Mouse (Mus musculus): ENCODE data around the gene 2810408A11Rik.
A peak's percentile ranks its signal among the peaks of the same experiment; 100 is the strongest.

The 2810408A11Rik gene

DNA sequence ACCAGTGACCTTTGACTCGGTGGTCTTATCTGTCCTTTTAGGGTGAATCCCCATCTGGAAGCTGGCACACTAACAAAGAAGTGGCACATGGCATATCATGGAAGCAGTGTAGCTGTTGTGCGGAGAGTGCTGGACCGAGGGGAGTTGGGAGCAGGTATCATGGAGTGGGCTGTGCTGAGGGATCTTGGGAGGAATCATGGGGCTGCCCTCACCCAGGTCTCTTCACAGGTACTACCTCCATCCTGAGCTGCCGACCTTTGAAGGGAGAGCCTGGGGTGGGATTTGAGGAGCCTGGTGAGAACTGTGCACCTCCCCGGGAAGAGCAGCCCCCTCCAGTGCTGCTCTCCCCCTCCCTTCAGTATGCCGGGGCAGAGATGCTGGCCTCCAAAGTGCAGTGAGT lies 10.9 kb upstream of the 2810408A11Rik start:
- no peak for DNase-seq

DNA sequence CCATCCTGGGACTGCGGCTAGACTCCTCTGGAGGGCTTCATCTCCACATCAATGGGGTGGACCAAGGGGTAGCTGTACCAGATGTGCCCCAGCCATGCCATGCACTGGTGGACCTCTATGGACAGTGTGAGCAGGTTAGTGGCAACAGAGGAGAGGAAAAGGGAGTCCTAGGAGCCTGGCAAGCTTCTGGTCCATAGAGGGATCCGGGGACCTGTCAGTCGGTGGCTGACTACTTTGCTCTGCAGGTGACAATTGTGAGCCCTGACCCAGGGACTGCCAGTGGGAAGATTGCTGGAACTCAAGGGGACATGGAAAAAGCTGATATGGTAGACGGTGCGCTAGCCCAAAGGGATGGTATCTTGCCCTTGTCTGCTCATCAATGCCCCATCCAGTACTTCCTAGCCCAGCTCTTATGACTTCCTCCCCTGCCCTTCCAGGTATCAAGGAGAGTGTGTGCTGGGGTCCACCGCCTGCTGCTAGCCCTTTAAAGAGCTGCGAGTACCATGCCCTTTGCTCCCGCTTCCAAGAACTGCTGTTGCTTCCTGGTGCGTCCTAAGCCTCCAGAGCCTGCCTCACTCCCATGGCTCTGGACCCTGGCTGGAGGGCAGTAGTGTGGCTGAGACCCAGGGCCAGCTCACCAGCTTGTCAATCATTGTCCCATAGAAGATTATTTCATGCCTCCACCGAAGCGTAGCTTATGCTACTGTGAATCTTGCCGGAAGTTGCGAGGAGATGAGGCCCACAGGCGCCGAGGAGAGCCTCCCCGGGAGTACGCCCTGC lies 10.2 kb upstream of the 2810408A11Rik start:
- no peak for DNase-seq

DNA sequence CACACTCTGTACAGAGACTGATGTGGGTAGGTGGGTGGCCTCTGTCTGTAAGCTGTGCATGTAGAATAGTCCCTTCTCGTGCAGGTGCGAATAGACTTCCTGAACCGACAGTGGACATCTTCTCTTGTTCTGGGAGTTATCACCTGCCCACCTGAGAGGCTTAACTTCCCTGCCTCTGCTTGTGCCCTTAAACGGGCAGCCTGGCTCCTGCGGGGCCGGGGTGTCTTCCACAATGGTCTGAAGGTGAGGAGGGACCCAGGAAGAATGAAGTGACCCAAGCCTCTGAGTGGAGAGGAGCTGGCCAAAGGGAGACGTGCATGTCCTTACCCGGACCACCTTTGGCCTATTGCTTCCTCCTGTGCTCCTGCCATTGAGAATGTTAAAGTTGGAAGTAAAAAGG lies 9.4 kb upstream of the 2810408A11Rik start:
- no peak for DNase-seq

DNA sequence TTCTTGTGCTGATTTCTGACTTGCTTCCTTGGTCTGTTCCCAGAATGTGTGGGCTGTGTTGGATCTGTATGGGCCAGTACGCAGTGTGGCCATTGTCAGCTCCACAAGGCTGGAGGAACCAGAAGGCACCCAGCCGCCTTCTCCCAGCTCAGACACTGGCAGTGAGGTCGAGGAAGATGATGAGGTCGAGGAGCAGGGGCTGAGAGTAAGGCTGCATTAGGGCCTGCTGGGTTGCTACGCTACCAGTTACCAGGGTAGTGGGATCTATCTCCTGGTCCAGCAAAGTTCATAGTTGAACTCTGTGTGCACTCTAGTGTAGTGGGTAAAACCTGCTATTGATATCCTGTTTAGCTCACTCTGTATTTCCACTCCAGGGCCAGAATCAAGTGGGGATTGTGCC lies 8.4 kb upstream of the 2810408A11Rik start:
- no peak for DNase-seq

DNA sequence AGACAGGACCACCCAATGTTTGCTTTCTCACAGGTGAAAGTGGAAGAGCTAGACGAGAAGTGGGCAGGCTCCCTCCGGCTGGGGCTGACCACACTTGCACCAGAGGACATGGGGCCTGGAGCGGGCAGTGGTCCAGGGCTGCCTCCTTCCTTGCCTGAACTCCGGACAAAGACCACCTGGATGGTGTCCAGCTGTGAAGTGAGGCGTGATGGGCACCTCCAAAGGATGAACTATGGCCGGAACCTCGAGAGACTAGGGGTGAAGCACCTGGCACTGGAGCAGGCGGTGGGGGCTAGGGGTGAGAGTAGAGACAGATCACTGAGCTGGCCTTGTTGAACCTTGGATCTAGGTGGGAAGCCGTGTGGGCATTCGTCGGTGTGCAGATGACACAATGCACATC lies 7.9 kb upstream of the 2810408A11Rik start:
- DNase-seq, result no peak

DNA sequence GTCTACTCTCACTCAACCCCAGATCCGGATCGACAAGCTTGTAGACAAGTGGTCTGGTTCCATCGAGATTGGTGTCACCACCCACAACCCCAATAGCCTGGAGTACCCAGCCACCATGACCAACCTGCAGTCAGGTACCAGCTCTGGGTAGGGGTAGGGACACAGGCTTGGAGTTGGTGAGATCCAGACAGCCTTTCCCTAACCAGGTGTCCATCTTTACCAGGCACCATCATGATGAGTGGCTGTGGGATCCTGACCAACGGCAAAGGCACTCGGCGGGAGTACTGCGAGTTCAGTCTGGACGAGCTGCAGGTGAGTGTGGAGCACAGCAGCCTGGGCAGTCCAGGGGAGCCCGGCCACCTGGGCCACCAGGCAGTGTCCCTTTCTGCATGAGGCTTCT lies 3.5 kb upstream of the 2810408A11Rik start:
- DNase-seq, result no peak

DNA sequence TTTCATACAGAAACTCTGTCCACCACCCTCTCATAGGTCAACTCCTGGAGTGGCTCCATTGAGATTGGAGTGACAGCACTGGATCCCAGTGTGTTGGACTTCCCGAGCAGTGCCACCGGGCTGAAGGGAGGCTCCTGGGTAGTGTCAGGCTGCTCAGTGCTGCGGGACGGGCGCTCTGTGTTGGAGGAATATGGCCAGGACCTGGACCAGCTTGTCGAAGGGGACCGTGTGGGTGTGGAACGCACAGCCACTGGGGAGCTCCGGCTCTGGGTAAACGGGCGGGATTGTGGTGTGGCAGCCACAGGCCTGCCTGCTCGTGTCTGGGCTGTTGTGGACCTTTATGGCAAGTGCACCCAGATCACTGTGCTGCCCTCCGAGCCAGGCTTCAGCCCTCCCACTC lies 2.2 kb upstream of the 2810408A11Rik start:
- DNase-seq, result no peak

DNA sequence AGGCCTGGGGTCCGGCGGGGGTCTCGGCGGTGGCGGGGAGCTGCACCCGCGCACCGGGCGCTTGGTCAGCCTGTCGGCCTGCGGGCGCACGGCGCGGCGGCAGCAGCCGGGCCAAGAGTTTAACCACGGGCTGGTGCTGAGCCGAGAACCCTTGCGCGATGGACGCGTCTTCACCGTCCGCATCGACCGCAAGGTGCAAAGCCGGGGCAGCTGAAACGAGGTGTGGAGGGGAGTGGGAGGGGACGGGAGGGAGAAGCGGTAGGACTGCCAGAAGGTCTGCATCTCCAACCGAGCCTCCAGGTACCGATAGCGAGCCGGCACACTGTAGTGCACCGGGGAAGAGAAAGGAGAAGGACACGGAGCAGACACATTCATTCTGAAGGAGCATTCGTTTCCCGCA lies 1.2 kb upstream of the 2810408A11Rik start:
- no peak for DNase-seq

DNA sequence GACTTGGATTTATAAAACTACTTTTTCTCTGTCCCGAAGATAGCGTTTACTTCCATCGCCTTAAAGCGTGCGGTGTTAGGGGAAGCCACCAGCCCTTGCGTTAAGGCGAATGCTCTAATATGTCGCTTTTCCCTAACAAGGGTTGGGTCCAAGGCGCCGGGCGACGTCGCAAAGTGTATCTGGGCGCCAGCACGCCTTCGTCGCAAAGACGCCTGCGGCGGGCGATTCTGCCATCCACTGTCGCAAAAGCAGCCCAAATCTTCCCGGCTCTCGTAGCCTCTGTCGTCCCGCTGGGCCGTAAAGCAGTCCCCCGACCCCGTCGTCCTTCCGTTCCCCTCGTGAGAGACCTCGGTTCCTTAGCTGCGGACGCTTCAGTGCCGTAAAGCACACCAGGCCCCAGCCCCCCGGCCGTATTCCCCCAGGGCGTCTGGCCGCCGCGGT lies 639 bp upstream of the 2810408A11Rik start:
- peak; percentile 96 to 97 for DNase-seq

DNA sequence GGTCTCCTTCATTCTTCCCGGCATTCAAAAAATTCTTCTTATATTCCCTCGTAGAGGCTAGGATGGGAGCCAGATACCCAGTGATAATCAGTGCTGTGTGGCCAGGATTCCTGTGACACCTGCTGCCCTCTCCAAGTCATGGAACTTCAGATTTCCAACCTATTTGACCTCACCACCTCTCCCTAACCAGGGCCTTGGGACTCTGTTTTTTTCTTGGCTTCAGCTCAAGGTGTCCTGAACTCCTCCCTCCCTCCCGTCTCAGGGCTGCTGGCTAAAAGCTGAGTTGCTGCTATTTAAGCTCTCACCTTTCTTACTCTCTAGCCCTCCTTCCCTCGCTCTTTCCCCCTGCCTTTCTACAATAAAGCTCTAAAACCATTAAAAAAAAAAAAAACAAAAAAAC lies 917 bp downstream of the 2810408A11Rik start:
- DNase-seq, result no peak

DNA sequence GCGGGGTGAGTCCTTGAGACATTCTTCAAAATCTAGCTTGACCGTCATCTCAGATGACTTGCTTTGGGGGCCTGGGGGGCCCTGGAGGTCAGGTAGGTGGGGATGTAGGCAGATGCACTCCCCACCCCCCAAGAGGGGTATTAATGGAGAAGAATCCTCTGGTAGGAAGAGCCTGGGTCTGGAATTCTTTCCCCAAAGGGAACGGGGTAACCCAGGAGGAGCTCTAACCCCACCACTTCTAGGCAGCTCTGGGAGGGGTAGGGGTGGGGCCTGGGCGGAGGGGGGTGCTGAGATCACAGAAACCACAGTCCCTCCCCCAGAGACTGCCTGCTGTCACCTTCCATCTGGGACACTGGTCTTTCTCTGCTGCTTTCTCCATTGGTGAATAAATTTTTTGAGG lies 5.5 kb downstream of the 2810408A11Rik start, which contains the start of gene Acap1:
Gene Acap1, minus strand, starts transcription at position 249 of the 400 bp plus-strand sequence.
- no peak for DNase-seq

DNA sequence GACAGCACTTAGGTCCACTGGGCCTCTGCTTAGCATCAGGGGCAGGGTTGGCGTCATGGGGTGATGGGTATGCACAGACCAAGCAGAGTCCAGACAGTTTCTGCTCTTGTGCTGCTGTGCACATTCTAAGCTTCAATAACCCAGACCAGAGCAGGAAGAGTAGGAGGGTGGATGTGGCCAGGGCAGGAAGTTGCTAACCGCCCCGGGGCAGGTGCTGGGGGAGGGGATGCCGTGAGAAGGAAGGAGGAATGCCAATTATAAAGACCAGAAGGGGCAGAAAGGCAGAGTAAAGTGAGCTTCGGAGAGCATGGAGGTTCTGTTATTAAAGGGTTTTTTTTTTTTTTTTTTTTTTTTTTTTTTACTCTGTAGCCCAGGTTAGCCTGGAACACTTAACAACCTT lies 6.1 kb downstream of the 2810408A11Rik start:
- DNase-seq, result peak in 1 of 2 experiments; percentile 50

DNA sequence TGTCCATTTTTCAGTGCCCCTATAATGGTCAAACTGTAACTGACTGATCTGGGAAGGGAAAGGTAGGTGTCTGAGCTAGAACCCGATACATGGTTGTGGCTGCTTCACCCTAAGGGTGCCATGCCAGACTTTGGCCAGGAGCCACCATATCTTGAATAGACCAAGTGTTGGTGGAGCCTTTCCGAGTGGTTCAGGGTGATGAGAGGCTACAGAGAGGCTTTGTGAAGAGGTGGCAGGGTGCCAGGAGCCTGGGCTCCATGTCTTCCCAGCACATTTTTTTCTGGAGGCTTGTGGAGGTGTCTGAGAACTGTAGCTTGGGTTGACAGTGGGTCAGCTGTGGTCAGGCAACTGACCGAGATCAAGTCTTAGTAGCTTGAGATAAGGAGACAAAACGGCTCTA lies 9.3 kb downstream of the 2810408A11Rik start:
- no peak for DNase-seq

DNA sequence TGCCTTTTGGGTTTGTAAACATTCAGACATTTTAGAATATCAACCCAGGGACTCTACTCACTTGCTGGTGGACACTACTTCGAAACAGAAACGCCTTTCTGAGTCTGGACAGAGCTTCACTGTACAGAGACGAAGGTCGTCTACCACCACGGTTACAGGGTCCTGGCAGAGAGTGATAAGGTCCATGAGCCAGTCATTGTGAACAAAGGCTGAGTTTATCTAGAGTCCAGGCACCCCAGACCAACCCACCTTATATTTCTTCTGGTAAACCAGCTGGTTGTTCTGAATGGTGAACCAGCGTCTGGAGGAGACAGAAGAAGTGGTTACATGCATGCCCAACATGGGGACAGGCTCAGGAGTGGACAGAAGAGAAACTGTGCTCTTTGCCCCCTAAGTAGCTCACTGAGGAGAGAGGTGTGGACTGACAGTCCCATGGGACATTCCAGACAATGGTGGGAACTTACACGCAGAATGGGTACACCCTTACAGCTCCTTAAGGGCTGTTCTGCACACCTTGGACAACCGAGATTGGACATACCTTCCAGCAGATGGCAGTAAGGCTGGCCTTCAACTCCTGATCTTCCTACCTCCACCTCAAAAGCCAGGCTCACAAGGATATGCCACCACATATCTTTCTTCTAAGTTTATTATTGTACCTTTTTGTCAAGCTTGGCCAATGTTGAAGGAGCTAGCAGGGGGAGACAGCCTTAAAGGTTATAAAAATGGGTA lies 13.7 kb downstream of the 2810408A11Rik start:
- DNase-seq, result peak; percentile 52 to 68

DNA sequence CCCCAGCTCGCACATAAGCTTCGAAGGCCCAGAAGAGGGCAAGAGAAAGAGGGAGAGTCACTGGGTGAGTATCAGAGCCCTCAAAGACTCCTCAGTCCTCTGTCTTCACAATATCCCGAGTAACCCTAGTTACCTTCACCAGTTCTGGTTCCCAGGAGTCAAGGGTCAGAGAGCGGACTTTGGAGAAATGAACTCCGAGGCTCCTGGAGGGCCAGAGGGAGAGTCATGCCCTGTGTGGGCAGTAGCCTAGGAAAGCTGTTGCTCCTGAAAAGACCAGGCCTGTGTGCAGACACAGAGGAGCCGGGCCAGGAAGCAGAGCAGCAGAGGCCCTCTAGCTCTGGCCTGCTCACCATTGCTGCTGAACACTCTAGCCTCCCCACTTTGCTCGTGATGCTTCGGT lies 16.1 kb downstream of the 2810408A11Rik start:
- no peak for DNase-seq

DNA sequence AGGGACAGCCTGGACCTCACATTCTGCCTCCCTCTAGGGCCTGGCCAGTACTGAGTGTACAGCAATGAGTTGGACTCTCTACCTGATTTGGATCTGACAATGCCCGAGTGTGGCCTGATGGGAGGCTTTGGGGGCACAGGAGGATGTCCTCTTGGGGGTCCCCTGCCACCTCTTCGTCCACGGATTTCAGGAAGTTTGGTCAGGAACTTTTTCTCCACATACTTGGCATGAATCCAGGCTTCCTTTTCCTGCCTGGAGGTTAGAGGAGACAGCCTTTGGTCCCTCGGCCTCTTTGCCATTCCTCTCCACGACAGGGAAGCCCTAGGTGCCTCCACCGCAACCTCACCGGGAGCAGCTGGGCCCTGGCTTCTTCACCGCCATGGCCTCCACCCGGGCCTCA lies 16.5 kb downstream of the 2810408A11Rik start:
- no peak for DNase-seq

DNA sequence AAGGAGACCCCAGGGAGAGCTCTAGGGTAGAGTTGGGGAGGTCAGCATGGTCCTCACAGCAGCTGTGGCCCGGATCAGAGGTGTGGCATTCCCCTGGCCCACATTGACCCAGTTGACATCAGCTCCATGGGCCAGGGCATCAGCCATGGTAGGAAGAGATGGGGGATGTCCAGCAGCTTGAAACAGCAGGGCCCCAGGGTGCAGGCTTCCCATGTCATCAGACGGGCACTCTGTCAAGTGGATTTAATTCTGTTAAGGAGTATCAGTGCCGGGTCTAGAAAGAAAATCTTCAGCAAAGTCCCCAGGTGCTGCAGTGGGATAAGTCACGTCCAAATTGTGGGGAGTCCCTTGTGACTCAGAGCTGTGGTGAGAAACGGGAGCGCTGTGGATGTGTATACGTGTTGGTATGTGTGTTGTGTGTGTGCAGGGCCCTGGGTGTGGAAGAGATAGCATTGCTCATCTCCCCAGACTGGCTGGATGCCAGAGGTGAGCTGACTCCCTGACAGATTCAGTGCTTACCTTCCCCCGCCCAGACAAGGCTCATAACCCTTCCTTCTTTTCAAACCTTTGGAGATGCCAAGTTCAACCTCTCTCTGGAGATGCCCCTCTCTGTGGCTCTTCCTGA lies 17.1 kb downstream of the 2810408A11Rik start:
- no peak for DNase-seq

DNA sequence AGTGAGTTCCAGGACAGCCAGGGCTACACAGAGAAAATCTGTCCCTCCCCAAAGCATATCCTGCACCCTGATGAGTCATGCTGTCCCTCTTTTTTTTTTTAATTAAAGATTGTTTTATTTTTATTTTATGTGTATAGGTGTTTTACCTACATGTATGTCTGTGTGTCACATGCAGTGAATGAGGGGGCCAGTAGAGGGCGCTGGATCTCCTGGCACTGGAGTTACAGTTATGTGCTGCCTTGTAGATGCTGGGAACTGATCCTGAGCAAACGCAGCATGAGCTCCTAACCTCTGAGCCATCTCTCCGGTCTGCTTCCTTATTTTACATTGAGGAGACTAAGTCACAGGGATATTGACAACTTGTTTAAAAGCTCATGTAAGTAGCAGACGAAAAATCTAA lies 17.7 kb downstream of the 2810408A11Rik start:
- peak in 1 of 2 experiments; percentile 48 for DNase-seq

DNA sequence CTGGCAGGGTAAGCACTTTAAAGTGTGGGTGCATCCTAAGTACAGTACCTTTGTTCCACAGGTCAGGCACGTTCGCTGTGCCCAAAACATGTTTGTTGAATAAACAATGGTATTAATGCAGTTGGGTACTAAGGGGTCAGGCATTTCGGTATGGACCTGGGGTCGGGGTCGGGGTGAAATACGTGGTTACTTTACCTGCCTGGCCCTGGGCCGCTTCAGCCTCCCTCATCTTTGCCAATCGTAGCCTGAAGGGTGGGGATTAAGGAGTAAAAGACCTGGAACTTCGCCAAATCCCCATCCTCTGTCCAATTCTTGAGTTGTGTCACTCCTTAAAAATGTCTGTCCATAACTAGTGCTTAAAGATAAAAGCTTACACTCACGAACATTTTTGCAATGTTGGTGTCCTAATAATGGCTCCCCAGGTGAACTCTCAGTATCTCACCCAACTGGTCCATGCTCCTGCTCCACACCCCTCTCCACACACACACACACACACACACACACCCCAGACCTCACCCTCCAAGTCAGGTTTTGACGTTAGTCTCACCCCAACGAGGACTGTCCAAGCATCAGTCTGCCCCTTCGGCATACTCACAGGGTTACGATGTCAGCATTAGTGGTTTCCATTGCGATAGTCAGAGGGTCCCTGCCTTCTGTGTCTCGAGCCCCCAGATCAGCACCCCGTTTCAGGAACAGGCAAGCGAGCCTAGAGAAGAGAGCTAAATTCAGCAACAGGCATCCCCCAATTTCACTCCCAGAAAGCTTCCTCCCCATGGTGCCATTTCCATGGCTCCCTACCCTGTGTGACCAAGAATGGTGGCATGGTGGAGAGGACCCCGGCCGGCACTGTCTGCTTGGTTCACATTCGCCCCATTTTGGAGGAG lies 18.8 kb downstream of the 2810408A11Rik start:
- DNase-seq, result no peak

DNA sequence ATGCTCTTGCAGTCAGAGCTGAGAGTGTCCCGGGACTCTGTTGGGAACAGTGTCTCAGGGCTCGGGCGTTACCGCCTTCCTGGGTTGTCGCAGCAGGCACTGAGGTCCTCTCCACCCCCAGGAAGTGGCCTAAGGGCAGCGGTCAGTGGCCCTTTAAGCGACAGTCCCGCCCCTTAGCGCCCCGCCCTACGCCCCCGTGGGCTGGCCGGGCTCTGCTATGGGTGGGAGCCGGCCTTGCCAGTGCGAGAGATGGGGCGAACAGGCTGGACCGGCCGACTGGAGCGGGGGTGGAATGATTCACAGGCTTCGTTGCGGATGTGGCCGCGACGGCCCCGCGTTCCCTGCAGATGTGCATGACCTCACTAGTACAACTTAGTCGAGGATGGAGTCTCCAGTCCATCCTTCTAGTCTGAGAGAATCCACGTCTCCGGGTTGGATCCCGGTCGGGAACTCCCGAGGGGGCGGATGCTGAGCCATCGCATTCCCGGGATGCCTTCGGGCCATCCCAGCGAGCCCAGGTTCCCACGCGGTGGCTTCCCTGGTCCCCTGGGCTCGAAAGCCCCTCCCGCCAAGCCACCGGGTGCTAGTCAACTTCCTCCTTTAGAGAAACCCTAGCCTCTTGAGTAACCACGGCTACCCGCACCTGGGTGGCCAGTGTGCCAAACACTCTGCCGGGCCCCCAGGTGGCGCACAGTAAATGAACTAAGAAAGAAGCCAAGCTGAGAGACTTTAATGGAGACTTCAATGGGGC lies 19.8 kb downstream of the 2810408A11Rik start, which contains the start of gene Kctd11:
Gene Kctd11, minus strand, starts transcription at position 554 of the 751 bp plus-strand sequence.
- peak; percentile 95 to 98 for DNase-seq

DNA sequence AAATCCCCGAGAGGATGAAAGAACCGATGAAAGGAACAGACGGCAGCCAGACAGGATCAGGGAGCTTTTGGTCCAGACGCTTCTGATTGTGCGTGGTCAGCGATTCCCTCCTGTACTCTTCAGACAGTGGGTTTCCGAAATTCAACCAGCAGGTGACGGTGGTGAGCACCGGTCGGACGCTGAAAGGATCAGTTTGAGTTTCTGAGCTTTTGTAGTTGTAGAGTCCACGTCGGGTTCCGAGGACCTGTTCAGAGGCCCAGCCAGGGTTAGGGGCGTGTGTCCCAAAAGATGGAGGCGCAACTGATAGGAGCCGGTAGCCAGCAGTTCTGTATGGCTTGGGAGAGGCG lies 20.3 kb downstream of the 2810408A11Rik start:
- DNase-seq, result peak; percentile 80 to 84

DNA sequence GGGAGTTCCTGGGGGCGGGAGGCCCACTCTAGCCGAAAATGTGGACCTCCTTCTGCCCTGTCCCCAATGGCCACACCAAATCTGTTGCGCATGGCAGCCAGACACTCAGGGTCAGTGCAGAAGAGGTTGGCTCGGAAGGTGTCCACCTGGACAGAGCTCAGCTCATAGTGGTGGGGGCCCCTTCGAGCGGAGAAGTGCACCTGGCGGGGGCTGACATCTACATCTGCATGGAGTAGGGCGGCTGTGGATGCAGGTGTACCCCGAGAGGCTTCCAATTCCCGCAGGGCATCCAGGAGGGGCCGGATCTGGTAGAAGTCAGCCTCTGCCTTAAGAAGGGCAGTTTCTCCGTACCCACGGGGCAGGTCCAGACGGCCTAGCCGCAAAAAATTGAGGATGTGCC lies 21.1 kb downstream of the 2810408A11Rik start:
- DNase-seq, result no peak
